Mouse (Mus musculus): Measurements from ENCODE around the gene Dapl1. TPM values are rescaled to one million over a fixed set of nuclear protein-coding genes. Genes with fewer than 3 reads are reported as not detected.

Dapl1 gene
- polyA plus RNA-seq (2012), result not detected in 2 replicates

DNA sequence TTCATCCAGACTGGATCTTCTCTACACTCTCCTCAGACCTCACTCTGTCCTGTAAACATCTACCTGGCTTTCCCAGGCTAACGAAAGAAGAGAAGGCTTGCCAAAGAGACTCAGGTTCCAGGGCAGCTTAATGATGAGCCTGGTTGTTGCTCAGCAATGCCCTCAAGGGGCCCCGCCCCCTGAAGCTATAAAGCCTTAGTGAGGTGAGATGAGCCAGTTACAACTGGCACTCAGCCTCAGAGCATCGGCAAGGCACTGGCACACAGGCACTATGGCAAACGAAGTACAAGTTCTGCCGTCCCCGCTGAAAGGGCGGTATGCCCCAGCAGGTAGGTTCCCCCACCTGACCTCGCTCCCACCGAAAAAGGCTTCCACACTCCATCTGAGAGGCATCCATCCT, at the start of gene Dapl1:
Gene Dapl1 (plus strand): TSS at position 216 of the 400 bp plus-strand sequence.

Other genes with a start within 250 kb of the Dapl1 start
- 1.9 and 2.0 TPM in 2 replicates for gene Tanc1, start 127.4 kb downstream of the Dapl1 start, polyA plus RNA-seq (2012)

All from megakaryocyte-erythroid progenitor cell, adult 5 weeks (primary cell).